Mouse (Mus musculus) bone marrow macrophage, adult 2 months (primary cell): ENCODE data around the gene Trp53bp1. TPM values are rescaled to one million over a fixed set of nuclear protein-coding genes. Genes with fewer than 3 reads are reported as not detected.

Source experiments
- H3K27ac ChIP-seq: 2 replicates; pipeline ENCODE4 v1.5.1; 2012; ENCODE audit warnings: low read depth, low read length; ENCODE audit not compliant: insufficient read depth
- H3K4me1 ChIP-seq: 2 replicates; pipeline ENCODE4 v1.6.1; 2012; ENCODE audit warnings: low read length; ENCODE audit not compliant: control insufficient read depth, insufficient read depth
- H3K4me3 ChIP-seq: 2 replicates; pipeline ENCODE4 v1.5.1; 2012; ENCODE audit warnings: mild to moderate bottlenecking, low read length, moderate library complexity; ENCODE audit not compliant: insufficient read depth
- CTCF ChIP-seq: IDR thresholded peaks from 2 replicates; pipeline ENCODE4 v1.5.1; 2012; ENCODE audit warnings: low read depth, mild to moderate bottlenecking, low read length, moderate library complexity
- POLR2A ChIP-seq: IDR thresholded peaks from 2 replicates; pipeline ENCODE4 v1.6.1; 2012; ENCODE audit warnings: mild to moderate bottlenecking, low read depth, low read length, borderline replicate concordance
- polyA plus RNA-seq: library from polyadenylated mRNA; stranded (reverse); fragments of >200 nt; gene quantifications from 2 replicates; pipeline ENCODE4 v1.2.4, GENCODE M21; 2012; ENCODE audit not compliant: missing spikeins, insufficient read depth, insufficient read length

Gene Trp53bp1
- polyA plus RNA-seq, 1 experiment = 22.6 TPM

GRCm38 (mm10) chr2:121268446-121268845 is 2.8 kb downstream of the Trp53bp1 start:
- H3K4me3 ChIP-seq = no peak overlapping the region
- peaks cover 6% of the 10 kb centered on the region for H3K4me1 ChIP-seq
- TF ChIP-seq CTCF (no peak), POLR2A (no peak)
- no peak overlapping the region for H3K27ac ChIP-seq

DNA sequence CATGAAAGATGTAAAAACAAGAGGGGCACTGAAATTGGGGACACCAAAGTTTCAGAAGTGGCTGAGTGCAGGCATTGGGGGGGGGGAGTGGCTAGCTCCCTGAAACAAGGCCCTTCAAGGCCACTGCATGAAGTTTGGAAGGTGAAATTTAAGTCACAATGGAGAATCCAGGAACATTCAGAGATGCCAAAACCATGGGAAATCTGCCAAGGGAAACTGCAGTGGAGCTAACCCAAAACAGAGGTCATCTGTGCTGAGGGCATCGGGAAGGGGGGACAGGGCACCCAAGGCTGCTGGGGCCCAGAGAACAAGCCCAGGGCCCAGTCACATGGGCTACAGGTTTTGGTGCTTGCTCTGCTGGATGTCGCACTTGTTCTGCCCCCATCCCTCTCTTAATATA is 21.4 kb downstream of the Trp53bp1 start:
- Histone ChIP-seq H3K27ac (no peak overlapping the region), H3K4me1 (no peaks in the 10 kb centered on the region), H3K4me3 (no peak overlapping the region)
- TF ChIP-seq CTCF (no peak), POLR2A (no peak)

GRCm38 (mm10) chr2:121244099-121244498 is 27.1 kb downstream of the Trp53bp1 start:
- Histone ChIP-seq H3K4me3 (no peak overlapping the region), H3K27ac (no peak overlapping the region), H3K4me1 (no peaks in the 10 kb centered on the region)
- TF ChIP-seq CTCF = no peak
- no peak for TF ChIP-seq POLR2A

- TF ChIP-seq POLR2A (no peak), CTCF (no peak)
- H3K4me1 ChIP-seq = peaks cover 2% of the 10 kb centered on the region; the same call in 1 of the 2 replicates
- H3K27ac ChIP-seq = no peak overlapping the region
- H3K4me3 ChIP-seq = no peak overlapping the region
These were observed 31.8 kb downstream of the Trp53bp1 start for GRCm38 (mm10) chr2:121239426-121239825.

DNA sequence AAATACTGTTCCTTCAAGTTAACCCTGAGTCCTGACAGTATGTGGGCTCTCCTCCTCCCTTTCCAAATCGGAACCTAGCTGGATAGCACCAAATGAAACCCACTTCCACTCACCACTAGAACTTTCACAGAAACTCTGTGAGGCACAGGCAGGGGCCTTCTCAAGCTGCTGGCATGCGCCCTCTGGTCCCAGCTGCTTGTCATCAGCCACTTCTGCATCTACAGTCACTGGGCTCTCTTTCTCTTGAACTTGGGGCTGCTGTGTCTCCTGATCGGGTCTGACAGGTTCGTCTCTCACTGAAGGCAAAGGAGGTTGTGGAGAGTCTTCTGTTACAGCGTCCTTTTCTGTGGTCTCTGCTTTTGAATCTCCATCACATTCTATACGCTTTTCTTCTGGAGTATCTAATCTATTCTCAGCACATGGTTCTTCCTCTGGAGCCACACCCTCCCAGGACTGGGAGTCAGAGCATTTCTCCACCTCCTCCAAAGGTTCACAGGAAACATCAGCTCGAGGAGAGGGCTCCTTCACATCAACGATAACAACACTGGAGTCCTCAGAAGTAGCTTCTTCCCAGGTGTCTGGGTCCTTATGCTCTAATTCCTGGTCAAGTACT is 35.6 kb downstream of the Trp53bp1 start:
- H3K4me3 ChIP-seq = no peak overlapping the region
- TF ChIP-seq CTCF (no peak), POLR2A (no peak)
- no peak overlapping the region for H3K27ac ChIP-seq
- H3K4me1 ChIP-seq = peaks cover 2% of the 10 kb centered on the region; the same call in 1 of the 2 replicates

DNA sequence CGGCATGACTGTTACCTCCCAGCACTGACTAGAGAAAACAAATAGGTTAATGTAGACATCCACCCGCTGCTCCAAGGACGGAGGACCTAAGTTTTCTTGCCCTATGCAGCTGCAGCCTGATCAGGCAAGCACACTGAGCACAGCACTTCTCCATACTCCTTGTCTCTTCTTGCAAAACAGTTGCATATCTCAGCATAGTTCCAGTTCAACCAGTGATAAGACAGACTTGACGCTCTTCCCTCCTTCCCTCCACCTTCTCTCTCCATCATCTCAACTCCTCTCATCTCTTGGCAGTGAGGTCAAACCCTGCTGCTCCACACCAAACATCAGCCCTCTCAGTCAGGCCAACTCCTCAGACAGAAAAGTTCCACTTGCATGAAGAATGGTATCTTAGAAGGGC is 43.1 kb downstream of the Trp53bp1 start:
- Histone ChIP-seq H3K4me3 (no peak overlapping the region), H3K27ac (no peak overlapping the region), H3K4me1 (no peaks in the 10 kb centered on the region)
- TF ChIP-seq CTCF (no peak), POLR2A (no peak)

- Histone ChIP-seq H3K4me1 (no peaks in the 10 kb centered on the region), H3K4me3 (no peak overlapping the region), H3K27ac (no peak overlapping the region)
- TF ChIP-seq POLR2A = no peak
- no peak for TF ChIP-seq CTCF
These were observed 48.2 kb downstream of the Trp53bp1 start for GRCm38 (mm10) chr2:121223010-121223409.

- no peaks in the 10 kb centered on the region for H3K4me1 ChIP-seq
These were observed 51.2 kb downstream of the Trp53bp1 start for GRCm38 (mm10) chr2:121219994-121220393.

GRCm38 (mm10) chr2:121219177-121219576 is 52.0 kb downstream of the Trp53bp1 start:
- no peak overlapping the region for H3K27ac ChIP-seq
- no peak overlapping the region for H3K4me3 ChIP-seq
- TF ChIP-seq POLR2A (no peak), CTCF (no peak)
- H3K4me1 ChIP-seq = no peaks in the 10 kb centered on the region

More at GRCm38 (mm10) chr2:121219994-121220393, 51.2 kb downstream of the Trp53bp1 start:
- no peak overlapping the region for H3K27ac ChIP-seq
- no peak for TF ChIP-seq CTCF
- TF ChIP-seq POLR2A = no peak
- H3K4me3 ChIP-seq = no peak overlapping the region

GRCm38 (mm10) chr2:121214491-121214890 is 56.7 kb downstream of the Trp53bp1 start:
- H3K27ac ChIP-seq = no peak overlapping the region
- TF ChIP-seq POLR2A (no peak), CTCF (no peak)
- no peak overlapping the region for H3K4me3 ChIP-seq
- H3K4me1 ChIP-seq = no peaks in the 10 kb centered on the region
